Mouse (Mus musculus) adipocyte (in vitro differentiated cells): ENCODE results near the gene Nnat.

Experiments
- DNase-seq: peaks from one replicate; pipeline ENCODE4 v3.0.0-alpha.2; 2016; ENCODE audit warnings: low spot score

Nnat gene

DNA sequence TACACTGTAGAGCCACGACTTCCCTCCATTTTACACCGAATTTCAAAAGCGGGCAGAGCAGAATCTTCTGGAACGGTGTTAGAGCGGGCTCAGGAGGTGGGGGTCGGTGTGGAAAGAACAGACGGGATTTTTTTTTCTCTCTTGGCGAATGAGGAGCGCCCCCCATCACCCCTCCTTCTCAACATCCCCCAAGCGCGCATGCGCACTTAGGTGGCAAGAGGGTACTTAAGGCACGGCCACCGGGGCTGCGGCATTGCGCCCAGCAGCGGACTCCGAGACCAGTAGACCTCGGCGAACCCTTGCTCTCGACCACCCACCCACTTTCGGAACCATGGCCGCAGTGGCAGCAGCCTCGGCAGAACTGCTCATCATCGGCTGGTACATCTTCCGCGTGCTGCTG is at the start of gene Nnat:
TSS of gene Nnat (plus strand) at position 221 of the 400 bp plus-strand sequence.
- DNase-seq: no peak

DNA sequence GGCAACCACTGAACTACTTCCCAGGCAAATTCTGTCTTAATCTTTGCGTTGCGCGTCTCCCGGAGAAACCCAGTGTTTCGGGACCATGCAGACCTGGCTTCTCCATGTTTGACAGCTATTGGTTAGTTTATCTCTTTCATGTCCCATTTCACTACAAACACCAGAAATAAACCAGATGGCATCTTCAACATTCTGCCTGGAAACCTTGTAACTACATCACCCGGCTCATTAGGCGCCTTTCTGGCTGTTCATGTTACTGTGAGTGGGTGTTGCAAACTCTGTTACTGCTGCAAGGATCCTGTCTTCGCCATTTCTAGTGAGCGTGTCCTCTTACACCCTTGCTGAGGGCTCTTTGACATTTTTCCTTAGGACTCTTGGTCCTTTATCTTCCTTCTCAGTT is 47.0 kb upstream of the Nnat start:
- no peak for DNase-seq

DNA sequence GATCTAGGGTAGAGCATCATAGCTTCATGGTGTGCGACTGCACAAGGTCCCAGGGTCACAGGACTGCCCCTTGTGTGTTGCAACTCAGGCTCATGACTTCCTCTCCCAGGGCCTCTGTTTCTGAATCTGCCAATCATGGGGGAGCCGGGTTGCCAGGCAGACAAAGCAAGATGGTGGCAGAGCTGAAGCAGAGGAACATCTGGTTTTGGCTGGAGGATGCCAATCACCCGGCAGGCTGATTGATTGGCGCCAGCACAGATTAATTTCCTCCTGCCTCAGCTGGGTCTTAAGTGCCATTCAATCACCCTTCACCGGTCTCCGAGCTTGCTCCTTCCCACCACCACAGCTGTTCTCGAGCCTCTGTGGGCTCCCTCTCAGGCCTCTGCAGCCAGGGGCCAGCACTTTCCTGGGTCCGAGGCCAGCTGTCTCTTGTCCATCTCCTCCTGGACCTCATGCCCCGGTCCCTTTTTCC is 46.1 kb upstream of the Nnat start:
- DNase-seq: peak; percentile 83

DNA sequence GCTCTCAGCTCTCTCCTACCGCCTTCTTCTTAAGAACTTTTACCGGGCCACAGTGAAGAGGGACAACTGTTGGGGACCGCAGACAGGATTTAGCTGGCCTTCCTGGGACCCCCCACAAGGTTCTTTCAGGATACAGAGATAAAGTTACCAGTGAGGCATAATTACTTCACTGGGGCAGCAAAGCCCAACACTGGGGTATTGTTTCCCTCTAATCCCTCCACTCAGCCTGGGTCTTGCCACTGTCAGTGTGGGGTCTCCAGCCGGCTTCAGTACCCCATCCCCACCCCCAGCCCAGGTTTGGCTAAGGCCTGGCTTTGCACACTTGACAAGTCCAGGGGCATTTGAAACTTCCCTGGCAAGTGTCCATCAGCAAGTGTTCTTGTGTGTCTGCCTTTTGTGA is 45.5 kb upstream of the Nnat start:
- DNase-seq: no peak

DNA sequence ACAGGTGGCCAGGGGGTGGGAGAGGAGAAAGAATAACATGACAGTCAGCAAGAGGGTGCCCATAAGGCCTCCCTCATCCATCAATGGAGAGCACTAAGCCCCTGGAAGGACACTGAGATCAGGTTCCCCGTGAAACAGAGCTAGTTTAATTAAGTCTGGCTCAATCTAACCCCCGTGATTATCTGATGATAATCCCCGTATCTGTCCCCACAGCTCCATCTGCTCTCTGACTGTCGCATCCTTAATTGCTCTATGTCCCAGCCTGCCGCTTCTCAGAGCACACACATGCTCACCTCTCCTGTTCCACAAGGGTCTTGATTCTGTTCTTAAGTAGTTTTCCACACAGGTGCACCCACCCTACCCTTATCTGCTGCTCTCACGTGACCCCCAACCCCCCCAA is 42.4 kb upstream of the Nnat start:
- DNase-seq: no peak

DNA sequence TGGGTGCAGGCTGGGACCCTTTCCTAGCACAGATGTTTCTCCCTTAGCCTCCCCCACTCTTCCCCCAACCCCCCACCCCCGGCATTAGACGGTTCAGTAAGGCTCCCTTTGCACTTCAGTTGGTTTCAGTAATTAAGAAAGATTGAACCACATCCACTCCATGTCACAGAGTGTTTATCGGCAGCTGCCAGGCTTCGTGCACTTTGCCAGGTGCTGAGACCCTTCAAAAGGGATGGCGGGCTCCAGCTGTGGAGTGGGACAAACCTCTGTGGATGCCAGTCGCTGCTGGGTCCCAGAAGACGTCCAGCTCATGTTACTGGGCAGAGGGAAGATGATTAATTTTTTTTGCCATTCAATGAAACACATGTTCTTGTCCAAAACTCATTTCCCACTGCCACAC is 41.4 kb upstream of the Nnat start:
- no peak for DNase-seq

DNA sequence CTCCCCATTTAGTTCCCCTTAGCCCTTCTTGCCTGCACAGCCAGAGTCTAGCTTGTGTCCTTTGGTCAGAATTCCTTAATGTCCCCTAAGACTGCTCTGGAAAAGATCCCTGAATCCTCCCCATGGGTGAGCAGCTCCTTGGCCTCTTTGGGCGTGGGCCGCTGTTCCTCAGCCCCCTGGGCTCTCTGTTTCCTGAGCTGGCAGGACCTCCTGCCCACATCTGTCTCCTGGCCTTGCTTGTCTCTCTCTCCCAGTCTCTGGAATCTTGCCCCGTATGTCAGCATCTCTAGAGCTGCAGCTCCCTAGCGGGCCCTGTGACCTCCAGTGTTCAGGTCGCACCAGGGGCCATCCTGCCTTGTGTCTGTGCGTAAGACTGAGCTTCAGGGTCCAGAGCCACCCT is 40.4 kb upstream of the Nnat start:
- peak; percentile 65 for DNase-seq

DNA sequence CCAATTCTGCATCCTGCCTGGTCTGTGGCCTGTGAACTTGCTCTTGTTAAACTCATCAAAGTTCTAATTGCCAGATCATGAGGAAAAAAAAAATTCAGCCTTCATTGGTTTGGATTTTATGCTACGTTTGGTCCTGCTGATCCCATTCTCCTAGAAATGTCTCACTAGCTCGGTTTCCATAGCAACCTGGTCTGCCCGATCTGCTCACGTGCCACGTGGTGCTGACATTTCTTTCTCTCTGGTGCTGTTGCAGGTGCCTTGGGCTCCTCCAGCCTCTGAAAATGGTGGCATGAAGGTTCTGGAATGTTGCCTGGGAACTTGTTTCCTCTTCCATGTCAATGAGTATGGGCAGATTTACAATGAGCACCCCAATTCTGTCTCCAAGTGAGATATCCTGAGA is 39.4 kb upstream of the Nnat start:
- DNase-seq: no peak

DNA sequence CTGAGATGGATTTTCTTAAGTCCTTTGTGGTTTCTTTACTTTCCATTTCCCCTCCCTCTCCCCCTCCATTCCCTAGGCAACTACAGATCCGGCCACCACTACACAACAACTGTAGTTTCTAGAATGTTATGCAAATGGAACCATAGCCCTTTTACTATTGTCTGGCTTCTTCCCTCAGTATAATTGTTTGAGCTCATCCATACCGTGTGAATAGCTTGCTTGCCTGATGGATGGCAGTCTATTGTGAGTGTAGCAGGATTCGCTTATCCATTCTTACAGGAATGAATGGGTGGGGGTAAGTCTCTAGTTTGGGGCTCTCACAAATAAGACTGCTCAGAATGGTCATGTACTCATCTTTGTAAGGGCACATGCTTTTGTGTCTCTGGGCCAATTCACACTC is 37.3 kb upstream of the Nnat start:
- DNase-seq: no peak

DNA sequence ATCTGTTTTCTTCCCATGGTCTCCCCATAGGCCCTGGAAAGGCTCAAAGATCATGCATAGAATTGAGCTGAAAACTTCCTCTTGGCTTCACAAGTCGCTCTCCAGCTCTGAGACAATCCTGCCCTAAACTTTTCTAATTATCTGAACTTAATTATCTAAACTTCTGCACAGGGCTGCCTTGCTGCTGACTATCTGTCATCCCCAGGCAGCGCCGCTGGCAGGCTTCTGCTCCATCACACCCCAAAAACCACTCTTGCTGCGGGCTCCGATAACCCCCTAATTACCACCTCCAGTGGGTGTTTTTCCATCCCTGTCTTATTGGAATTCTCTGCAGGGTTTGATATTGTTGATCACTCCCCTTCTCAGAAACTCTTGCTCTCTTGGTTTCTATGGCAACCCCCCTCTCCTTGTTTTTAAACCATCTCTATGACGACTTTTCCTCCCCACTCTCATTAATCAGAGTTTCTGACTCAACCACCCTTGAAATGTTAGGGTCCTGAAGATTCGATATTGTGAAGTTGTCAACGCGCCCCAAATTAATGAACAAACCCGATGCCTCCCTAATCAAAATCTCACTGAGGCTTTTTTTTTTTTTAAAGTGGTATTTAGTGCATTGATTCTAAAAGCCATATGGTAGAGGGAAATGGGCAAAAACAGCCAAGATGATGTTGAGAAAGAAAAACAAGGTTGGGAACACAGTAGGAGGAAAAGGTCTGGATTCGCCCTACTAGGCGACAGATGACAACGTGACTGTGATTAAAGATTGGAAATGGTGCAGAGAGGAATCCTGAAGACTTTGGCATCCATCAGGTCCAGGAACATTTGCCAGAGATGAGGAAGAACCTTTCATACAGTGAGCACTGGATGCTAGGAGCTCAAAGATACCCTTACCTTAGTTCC is 29.6 kb upstream of the Nnat start:
- no peak for DNase-seq

DNA sequence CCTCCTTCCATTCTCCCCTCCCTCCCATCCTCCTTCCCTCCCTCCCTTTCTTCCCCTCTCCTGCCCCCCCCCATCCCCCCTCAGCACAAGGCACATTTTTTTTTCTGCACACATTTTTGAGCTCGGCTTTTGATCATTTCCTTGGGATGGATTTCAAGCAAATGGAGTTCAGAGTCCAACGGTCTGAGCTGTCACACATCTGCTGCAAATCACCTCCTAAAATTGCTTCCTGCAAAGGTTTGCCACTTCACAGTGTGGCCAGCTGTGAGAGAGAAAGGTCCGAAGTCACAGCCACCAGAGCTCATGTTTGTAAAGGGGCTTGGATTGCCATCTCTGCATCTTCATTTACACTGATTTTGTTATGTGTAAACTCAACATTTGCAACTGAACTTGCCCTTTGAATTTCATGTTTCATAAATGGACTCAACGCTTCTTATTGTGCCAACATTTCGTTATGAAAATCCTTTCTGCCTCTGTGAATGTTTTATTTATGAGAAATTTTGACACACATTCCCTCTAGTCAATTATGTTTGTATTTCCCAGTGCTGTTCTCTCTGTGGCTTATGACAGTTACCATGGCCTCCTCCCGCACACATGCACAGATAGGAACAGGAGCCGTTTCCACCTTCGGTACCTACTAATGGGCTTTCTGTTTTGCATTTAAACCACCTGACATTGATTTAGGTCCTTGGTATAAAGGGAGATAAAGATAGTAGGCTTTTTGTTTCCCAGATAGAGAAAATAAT is 28.0 kb upstream of the Nnat start:
- no peak for DNase-seq

DNA sequence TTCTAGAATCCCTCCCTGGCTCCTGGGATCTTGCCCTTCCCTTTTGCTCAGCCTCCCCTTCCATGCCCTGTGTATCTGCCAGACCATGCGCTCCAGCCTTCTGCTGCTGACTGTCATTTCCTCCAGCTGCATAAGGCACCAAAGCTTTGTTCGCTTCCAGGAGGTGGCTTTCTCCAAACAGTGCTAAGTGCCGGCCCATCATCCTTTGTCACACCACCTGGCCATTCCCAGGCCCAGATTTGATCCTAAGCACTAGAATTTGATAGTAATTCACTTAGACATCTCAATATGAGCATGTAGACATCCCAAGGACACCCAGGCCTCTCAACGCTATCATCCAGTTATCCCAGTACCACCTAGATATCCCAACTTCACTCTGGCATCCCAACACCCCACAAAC is 25.7 kb upstream of the Nnat start:
- DNase-seq: no peak

DNA sequence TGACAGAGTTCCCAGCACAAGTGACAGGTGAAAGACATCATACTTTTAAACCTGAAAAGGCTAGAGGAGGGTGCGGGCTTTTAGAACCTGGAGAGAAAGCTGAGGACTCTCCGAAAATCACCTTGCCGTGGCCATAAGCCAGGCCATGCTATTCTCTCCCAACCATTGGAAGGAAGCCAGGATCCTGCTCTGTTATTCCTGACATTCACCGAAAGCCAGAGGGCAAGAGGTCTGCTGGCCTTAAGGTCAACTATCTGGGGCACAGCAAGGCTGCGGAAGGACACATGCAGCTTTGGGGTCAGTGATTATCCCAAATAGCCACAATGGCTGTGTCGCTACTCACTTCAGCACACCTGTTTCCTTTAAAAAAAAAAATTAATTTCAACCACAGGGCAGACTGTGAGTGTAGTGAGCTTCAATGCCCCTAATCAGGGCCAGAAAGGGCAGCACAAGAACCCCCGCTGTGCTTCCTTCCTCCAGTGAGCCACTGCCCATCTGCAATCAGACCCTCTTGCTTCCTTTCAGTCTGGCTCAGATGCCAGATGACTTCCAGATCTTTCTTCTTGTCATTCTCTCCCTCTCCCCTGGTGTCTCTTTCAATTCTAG is 23.3 kb upstream of the Nnat start:
- no peak for DNase-seq

DNA sequence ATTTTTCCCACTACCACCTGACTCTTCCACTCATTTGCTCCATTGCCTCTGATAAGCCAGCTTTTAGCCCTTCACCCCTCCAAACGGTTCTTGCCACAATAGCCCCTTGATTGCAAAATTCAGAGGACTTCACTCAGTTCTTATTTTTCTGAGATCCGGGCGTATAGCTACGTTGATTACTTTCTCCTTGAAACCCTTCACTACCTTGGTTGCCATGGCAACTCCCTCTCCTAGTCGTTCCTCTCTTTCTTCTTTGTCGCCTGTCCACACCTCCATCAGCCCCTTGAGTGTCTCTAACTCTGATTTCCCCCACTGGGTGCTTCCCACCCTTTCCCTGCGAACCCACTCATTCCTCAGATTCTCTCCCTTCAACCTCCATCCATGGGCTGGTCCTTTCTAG is 22.8 kb upstream of the Nnat start:
- no peak for DNase-seq

DNA sequence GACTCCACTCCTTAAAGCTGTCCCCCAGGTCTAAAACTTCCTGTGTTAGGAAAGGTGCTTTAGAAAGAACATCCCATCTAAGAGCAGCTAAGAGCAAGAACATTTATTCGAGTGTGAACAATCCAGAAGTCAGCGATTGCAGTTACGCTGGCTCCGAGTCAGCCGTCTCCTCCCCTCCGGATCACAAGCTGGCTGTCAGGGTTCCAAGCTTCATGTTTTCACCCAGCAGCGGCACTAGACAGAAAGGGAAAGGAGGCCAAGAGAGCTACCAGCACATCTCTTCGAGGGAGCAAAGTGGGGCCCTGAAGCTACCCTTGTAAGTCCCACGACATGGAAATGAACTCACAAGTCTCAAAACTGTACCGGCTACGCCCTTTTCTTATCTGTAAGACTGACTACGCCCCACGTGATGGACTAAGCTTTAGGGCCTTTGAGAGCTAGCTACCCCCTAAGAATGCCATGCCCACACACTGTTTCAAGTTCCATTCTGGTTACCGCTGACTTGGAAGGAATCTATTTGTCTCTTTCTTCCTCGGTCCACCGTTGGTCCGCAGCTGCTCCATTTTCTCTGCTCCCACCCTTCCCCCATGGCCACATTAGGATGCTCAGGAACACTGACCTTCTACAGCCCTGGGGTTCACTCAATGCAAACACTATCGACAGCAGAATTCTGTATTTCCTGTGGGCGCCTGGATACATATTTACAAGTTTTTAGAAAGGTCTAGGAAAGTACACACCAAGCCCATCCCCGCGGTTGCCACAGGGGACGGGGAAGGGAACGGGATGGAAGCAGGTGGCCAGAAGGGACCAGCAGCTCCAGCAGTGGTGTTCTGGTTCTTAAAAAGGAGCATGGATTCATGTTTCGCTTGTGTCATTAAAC is 19.6 kb upstream of the Nnat start:
- DNase-seq: no peak

DNA sequence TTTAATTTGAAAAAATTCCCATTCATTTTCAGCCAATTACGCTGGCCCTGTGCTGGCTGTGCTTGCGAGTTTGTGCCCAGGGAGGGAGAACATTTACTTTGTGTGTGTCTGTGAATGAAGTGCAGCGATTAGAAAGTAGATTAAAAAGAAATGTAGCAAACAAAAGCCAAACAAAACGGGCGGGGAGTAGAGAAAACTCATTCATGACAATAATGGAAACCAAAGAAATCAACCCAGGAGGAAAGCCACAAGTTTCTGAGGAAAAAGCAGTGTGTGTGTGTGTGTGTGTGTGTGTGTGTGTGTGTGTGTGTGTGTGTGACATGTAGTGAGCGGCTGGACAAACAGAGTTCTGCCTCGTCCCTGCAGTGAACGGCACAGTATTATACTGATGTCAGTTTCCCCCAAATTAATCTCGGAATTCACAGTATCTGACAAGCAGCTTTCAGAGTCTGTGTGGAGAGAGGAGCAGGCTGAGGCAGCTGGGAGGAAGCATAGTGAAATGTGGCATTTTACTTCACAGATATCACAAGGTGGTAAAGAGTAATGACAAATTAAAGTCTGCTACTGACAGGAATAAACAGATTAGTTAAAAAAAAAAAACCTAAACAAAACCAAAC is 18.8 kb upstream of the Nnat start:
- DNase-seq: no peak

DNA sequence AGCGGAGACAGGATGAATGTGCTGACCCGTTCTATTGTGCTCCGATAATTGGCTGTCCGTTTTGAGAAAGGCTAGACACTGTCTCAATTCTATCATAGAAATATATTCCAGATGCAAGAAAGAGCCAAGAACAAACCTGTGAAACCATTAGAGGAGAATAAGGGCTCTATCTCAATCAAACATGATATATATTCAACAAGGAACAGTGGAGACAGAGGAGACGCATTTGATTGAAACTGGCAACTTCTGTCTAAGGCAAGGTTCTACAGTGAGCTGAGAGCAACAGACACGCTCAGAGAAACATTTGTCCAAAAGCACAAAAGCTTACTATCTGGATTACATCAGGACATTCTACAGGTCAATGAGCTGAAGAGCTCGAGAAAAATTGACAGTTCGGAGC is 18.2 kb upstream of the Nnat start:
- no peak for DNase-seq

DNA sequence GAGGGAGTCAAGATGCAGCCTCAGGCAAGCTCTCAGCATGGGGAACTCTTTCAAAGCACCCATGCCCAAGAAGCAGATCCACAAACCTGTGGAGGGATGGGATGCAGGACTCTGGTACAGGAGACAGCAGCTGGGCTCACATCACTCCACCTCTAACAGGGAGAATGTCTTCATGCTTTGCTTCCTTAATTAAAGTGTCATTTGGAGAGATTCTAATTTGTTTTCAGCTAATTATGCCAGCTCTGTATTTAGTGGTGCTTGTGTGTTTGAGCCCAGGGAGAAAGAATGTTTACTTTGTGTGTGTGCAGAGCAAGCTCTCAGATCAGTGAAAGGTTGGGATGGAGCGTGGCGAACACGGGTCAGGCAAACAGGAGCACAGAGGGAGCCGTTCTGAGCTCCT is 17.5 kb upstream of the Nnat start:
- no peak for DNase-seq

DNA sequence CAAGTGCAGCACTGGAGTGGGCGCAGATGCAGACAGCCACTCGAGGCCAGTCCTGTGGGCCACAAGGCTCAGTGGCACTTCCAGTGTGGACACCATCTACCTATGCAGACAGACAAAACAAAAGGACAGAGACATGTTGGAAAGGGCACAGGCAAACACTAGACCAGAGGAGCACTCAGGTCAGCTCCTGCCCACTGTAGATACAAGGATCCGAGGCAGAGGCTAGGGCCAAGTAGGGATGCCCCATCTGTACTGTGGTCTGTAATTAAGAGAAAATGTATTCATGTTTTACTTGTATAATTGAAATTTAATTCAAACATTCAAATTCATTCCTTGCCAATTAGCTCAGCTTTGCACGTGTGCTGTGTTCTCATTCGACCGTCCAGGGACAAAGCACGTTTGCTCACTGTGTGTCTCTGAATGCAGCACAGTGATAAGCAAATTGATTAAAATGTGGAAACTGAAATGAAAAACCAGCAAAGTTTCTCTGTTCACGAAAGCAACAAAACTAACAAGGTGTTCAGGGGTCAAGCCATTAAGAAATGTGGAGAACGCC is 15.5 kb upstream of the Nnat start:
- DNase-seq: no peak

DNA sequence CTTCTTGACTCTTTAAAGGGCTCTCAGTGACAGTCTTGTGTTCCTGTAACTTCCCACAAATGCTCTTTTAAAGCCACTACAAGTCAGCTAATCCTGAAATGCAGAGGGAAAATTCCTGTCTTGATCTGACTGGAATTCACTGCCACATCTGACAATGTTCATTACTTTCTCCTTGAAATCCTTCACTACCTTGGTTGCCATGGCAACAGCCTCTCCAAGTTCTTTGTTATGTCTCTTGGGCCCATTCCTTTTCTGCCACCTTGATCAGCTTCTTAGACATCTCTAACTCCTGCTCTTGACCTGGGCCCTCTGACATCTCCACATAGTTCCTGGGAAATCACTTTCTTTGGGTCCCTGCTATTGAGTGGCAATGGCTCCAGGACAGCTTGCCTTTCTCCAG is 13.2 kb upstream of the Nnat start:
- DNase-seq: no peak

DNA sequence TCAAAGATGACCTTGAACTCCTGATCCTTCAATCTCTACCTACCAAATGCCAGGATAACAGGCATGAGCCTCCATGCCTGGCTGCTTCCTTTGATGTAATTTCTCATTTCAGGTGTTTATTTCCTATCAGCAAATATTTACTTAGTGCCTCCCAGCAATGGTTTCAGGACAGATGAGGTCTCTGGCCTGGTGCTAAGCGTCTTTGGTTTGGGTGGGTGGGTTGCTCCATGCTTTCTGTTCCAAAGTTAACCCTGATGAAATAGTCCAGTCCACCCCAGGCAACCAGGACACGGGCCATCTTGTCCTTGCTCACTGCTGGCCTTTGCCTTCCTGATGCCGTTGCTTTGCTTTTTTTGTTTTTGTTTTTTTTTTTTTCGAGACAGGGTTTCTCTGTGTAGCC is 9.6 kb upstream of the Nnat start:
- DNase-seq: no peak
